Mouse (Mus musculus) G1E-ER4 (cell line): ENCODE measurements around the gene Ccr2. TPM values are rescaled to one million over a fixed set of nuclear protein-coding genes. Genes with fewer than 3 reads are reported as not detected.

Experiments
- GATA1 ChIP-seq: IDR thresholded peaks from one replicate; pipeline ENCODE4 v1.8.0; 2012; ENCODE audit warnings: low read length, inconsistent platforms
- polyA plus RNA-seq: library from polyadenylated mRNA; stranded (reverse); fragments of >175 nt; gene quantifications from 2 replicates; pipeline ENCODE4 v1.2.3, GENCODE M21; 2012

Ccr2 gene
- not detected in 2 replicates for polyA plus RNA-seq

DNA sequence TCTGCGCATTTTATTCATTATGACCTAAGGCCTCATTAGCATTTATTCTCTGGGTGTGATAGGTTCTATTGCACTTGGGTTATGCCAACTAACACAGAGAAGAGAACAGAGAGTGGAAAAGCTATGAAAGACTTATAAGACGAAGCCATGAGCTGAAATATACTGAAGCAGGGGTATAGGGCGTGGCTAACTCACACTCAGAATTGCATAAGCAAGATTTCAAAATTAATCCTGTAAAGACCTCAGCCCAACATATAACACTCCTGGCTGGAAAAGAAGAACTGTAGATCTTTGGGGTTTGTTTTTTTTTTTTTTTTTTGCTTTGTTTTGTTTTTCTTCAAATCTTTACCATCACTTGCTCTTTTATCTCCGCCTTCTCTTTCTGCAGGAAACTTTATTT is at the start of gene Ccr2:
TSS of gene Ccr2 (plus strand) at position 228 of the 400 bp plus-strand sequence.
- TF ChIP-seq GATA1: no peak

GRCm38 (mm10) chr9:124053532-124053931 is 48.2 kb upstream of the Ccr2 start:
- TF ChIP-seq GATA1: no peak

DNA sequence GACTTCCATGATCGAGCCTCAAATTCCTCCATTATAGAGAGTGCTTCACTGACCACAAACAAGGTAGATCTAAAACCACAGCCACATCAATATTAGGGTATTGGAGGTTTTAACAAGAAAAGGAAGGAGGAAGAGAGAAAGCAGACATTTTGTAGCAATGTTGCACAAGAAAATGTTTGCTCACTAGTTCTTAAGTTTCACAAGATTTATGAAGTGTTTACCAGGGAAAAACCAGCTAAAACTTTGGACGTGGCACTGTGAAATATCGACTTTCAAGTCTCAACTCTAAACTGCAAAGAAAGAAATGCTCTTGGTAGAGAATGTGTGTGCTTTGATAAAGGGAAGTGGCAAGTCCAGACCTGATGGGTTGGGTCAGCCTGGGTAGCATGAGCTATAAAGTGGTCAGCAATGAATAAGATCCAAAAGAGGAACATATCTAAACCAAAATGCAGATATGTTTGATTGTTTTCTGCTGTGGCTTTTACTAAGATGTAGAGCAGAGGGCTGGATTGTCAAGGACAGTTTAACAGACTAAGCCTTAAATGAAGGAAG is 45.5 kb upstream of the Ccr2 start:
- TF ChIP-seq GATA1: no peak

- no peak for TF ChIP-seq GATA1
Observed at GRCm38 (mm10) chr9:124059660-124060352, 41.9 kb upstream of the Ccr2 start.

GRCm38 (mm10) chr9:124066572-124067103 is 35.1 kb upstream of the Ccr2 start:
- no peak for TF ChIP-seq GATA1

- no peak for TF ChIP-seq GATA1
Observed at GRCm38 (mm10) chr9:124068098-124069058, 33.4 kb upstream of the Ccr2 start.

DNA sequence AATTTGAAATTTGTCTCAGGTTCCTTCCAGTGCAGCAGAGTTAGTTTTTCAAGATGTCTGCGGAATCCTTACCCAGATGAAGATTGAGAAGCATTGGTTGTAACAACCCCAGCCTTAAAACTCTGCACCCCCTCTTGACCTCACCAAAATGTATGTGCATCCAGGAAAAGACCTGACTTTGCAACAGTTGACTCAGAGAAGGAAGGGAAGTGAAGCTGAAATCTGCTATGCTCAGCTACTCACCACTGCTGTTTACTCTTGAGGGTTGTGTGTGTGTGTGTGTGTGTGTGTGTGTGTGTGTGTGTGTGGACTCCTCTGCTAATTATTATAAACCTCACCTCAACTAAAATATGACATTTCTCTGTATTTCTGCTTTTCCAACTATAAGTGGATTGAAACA is 30.2 kb upstream of the Ccr2 start:
- no peak for TF ChIP-seq GATA1

DNA sequence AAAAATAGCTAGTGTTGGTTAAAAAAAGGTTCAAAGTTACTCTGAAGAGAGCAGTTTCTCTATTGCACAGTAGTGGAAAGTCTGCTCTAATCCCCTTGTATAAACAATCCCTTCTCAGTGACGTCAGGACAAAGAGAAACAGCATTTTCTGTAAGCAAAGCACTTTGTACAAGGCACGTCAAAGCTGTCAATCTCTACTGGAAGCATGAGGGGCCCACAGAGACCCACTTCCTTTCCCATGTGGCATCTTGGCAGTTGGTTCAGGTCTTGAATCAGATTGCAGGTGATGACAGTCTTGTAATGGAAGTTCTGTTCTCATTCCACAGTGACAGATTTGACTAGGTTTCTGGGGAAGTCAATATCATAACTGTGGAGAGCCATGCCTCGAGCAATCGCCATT is 21.9 kb upstream of the Ccr2 start:
- no peak for TF ChIP-seq GATA1

- no peak for TF ChIP-seq GATA1
Observed at GRCm38 (mm10) chr9:124090441-124090840, 11.3 kb upstream of the Ccr2 start.

GRCm38 (mm10) chr9:124099127-124099526 is 2.6 kb upstream of the Ccr2 start:
- no peak for TF ChIP-seq GATA1

GRCm38 (mm10) chr9:124100357-124100756 is 1.4 kb upstream of the Ccr2 start:
- TF ChIP-seq GATA1: peak; percentile 68

DNA sequence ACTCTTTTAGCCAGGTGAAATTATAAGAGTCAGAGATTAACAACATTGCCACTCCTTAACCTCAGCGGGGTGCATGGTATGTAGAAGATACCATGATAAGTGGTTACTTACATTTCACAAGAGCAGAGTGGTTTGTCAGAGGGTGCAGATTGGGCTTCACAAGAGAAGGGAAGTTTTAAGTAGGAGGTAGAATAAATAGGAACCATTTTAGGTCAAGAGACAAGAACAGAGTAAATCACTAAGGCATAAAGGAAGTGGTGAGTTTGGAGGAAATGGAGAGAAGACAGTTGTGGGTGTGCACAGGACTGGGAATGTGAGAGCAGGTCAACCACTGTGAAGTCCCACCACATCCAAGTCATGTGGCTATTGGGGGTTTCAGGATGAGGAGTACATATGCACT is 1.4 kb downstream of the Ccr2 start:
- no peak for TF ChIP-seq GATA1

DNA sequence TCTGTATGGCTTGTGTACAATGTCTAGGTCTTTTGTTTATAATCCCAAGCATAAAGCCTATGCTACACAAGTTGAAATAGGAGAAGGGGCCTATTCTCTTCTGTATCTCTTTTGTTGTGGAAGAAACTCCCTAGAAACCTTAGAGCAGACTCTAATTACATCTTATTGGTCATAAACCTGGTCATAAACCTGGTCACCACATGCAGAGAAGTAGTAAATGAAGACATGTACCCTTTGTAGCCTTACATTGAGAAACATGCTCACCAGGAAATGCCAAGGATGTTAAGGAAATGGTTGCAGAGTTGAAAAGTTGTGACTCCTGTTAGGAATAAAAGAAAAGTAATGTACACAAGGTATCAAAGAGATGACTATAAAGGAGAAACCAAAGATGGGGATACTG is 3.4 kb downstream of the Ccr2 start:
- TF ChIP-seq GATA1: no peak

DNA sequence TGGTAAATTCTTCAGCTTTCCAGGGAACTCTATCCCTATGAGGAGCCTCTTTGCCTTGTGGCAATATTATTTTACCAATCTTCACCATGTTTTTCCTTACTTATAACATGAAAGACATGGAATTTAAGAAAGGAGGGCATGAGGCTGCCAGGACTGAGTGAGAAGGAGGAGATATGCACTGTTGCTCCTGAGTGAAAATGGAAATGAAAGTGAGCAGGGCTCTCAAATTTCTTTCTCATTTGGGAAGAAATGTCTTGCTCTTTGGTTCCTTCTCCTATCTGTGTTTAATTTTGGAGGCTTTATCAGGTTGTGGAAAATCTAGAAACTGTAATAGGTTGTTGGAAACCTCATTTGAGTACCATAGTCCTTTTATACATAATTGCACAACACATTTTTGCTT is 5.5 kb downstream of the Ccr2 start:
- TF ChIP-seq GATA1: no peak

DNA sequence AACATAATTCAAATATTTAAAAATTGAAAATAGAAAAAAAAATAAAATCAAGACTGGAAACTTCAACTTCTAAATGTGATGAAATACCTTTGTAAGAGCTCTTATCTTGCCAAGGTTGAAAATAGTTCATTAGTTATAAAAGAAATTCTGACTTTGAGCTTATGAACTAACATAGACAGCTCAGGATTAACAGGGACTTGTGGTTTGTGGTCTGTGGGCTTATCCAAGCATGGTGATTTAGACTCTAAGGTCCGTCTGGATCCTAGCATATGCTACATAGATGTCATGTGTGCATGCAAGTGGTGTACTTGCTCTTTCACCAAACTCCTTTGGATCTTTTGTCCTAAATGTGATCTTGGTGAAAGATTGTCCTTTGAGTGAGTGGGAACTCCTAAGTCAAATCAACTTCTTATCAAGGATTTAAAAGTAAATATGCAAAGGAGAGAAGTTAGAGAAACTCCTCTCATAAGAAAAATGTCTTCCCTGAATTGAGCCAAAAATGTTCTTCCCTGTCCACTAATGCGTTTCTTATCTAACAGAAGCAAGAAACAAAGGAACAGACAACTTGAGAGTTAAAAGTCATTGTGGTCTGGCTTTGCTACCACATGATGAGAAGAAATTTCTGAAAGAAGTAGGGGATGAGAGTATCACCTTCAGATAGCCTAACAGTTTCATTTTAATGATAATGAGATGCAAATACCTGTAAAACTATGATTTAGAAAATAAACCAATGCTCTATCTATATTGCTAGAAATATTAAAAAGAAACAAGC is 6.8 kb downstream of the Ccr2 start:
- peak; percentile 15 for TF ChIP-seq GATA1
